Mouse (Mus musculus): ENCODE data around the gene Rae1.

- TF ChIP-seq CTCF (IDR thresholded peaks at IDR 0.05) (no peak), EP300 (IDR thresholded peaks at IDR 0.05) (no peak)
These were observed 20.5 kb downstream of the Rae1 start, which contains the start of gene Rbm38 for GRCm38 (mm10) chr2:173020430-173020829.
